Mouse (Mus musculus) cortical plate, adult 2 months (tissue): ENCODE data around the gene Fzd7. TPM values are rescaled to one million over a fixed set of nuclear protein-coding genes. Genes with fewer than 3 reads are reported as not detected.
A peak's percentile ranks its signal among the peaks of the same experiment; 100 is the strongest.
"Not testable (repeated sequence)": the region's sequence is repeated elsewhere in the genome, so short reads cannot be mapped to it uniquely, and the experiment has no call there.

ENCODE experiments used
- H3K27ac ChIP-seq: fragments of 200-500 bp; 2 replicates; pipeline ENCODE4 v1.5.1; 2012; ENCODE audit warnings: low read length, control low read depth, inconsistent platforms; ENCODE audit not compliant: insufficient read depth
- H3K4me1 ChIP-seq: fragments of 200-500 bp; 2 replicates; pipeline ENCODE4 v1.6.1; 2011; ENCODE audit warnings: low read length; ENCODE audit not compliant: control insufficient read depth, insufficient read depth
- H3K4me3 ChIP-seq: fragments of 200-500 bp; 2 replicates; pipeline ENCODE4 v1.5.1; 2011; ENCODE audit warnings: mild to moderate bottlenecking, low read length, control low read depth; ENCODE audit not compliant: insufficient read depth
- CTCF ChIP-seq: fragments of 200-500 bp; IDR thresholded peaks from 2 replicates; pipeline ENCODE4 v1.5.1; 2011; ENCODE audit warnings: mild to moderate bottlenecking, control low read depth, low read length; ENCODE audit not compliant: insufficient read depth; ENCODE audit errors: extremely low read depth
- POLR2A ChIP-seq: fragments of 200-500 bp; IDR thresholded peaks from 2 replicates; pipeline ENCODE4 v1.6.1; 2011; ENCODE audit warnings: mild to moderate bottlenecking, low read length, control low read depth; ENCODE audit not compliant: insufficient read depth; ENCODE audit errors: extremely low read depth
- polyA plus RNA-seq: library from polyadenylated mRNA; depleted of rRNA; stranded (reverse); fragments of >200 nt; gene quantifications from 2 replicates; pipeline ENCODE4 v1.2.3, GENCODE M21; 2012; rRNA removed

The Fzd7 gene
- polyA plus RNA-seq, result 3.2 and 3.3 TPM in 2 replicates

DNA sequence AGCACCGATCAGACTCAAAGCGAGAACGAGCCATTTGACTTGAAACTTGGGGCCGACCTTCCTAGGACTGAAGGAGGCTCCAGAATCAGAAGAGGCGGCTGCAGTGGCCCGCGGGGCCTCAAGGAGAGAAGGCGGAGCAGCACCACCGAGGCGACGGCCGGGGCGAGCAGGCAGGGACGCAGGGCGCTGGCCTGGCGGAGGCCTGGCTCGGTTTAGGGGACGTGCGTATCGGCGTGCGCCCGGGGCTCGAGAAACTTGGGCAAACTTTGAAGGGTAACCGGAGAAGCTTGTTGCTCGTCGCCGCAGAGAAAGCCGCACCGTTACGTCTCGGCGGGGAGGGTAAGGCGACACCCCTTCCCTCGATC, at the start of gene Fzd7:
Gene Fzd7 (plus strand): TSS at position 94 of the 365 bp plus-strand sequence.
- H3K4me1 ChIP-seq, result no peaks in the 10 kb centered on the region; the same call in 1 of the 2 replicates
- TF ChIP-seq CTCF, result no peak
- no peak for TF ChIP-seq POLR2A

DNA sequence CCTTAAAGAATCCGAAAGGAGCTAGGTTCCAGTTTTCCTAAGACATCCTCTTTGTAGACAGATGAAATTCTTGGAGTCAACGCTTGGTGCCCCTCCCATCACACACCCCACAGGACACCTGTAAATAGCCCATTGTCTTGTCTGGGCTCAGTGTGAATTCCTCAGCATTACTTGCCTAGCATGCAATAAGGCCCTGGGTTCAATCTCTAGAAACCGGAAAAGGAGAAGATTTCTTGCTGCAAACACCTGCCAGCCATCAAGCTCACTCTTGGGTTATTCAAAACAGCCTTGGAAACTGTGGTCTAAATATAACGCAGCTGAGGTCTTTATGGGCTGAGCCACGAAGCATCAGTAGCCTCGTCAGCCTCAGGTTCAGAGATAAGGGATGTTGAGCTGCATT, 48.9 kb upstream of the Fzd7 start:
- TF ChIP-seq CTCF (no peak), POLR2A (no peak)
- no peak overlapping the region for H3K27ac ChIP-seq
- no peak overlapping the region for H3K4me3 ChIP-seq
- no peaks in the 10 kb centered on the region for H3K4me1 ChIP-seq

More for the DNA sequence above, at the start of gene Fzd7:
- Histone ChIP-seq H3K4me3 (peak within 1 kb of the TSS; percentile 32), H3K27ac (peak within 1 kb of the TSS; percentile 76; the same call in 1 of the 2 replicates)

DNA sequence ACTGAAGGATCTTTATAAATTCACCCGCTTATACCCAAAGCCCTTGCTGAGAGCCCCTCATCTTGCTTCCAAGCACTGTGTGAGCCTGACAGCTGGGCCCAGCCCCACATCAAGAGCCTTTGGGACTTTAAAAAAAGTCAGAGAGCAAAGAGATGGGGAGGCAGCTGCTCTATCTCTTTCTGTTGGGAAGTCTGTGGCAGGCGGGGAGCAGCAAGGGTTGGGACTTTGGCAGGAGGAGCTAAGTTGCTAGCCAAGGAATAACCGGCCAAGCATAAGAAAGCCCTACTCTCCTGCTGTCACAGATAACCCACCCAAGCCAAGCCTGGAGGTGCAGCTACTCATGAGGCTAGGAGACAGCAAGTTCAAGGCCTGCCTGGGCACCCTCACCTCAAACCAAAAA, 48.2 kb upstream of the Fzd7 start:
- Histone ChIP-seq H3K4me1 (no peaks in the 10 kb centered on the region), H3K4me3 (no peak overlapping the region), H3K27ac (no peak overlapping the region)
- TF ChIP-seq CTCF (no peak), POLR2A (no peak)

DNA sequence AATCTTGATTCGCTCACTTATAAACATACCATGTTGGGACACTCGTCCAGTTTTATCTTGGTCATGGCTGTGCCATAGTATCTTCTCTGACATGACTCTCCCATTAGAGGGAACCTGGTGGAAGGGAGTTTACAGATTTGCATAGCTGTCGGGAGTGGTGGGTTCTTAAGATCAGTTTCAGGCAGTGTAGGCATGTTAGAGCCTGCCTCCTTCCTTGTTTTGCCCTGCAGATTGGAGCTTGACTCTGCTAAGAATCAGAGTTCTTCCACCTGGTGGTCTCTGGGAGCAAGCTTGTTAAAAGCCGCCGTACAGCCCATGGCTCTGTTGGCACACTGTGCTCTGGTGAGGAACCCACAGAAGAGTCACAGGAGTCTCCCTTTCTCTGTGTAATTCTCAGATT, 47.0 kb upstream of the Fzd7 start:
- Histone ChIP-seq H3K4me1 (no peaks in the 10 kb centered on the region), H3K4me3 (no peak overlapping the region), H3K27ac (no peak overlapping the region)
- no peak for TF ChIP-seq POLR2A
- TF ChIP-seq CTCF, result no peak

DNA sequence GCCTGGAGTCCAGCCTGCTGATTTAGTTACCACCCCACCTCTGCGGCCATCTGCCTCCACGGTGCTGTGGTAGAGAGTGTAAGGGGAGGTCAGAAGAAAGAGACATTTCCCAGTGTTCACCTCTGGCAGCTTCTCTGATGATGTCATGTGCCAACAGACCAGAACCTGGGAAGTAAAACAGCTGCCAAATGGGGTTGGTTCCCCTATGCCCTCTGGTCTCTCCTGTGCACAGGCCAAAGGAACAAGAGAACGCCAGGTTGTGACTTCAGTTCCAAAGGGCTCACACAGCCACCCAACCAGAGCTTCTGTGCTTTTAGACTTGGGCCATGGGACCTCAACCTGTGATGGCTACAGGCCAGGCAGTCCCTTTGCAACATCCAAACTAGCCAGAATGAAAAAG, 45.9 kb upstream of the Fzd7 start:
- Histone ChIP-seq H3K4me3 (no peak overlapping the region), H3K4me1 (no peaks in the 10 kb centered on the region), H3K27ac (no peak overlapping the region)
- TF ChIP-seq POLR2A (no peak), CTCF (no peak)

DNA sequence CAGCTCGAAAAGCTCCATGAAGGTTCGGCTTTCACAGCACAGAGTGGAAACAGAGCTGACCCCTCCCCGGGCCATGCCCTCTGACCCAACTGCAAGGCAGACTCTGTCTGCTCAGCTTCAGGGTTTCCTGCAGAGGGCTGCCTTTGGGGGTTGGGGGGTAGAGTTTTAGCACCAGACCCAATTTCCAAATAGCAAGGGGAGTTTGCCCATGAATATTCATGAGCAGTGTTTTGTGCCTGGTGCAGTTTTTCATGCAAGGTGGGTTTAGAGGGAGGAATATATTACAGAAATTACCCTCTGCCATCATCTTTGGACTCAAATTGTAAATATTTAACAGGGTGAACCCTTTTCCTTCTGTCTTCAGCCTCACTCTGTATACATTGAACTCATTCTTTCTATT, 44.3 kb upstream of the Fzd7 start:
- H3K4me3 ChIP-seq, result no peak overlapping the region
- no peak overlapping the region for H3K27ac ChIP-seq
- TF ChIP-seq CTCF, result no peak
- H3K4me1 ChIP-seq, result no peaks in the 10 kb centered on the region

DNA sequence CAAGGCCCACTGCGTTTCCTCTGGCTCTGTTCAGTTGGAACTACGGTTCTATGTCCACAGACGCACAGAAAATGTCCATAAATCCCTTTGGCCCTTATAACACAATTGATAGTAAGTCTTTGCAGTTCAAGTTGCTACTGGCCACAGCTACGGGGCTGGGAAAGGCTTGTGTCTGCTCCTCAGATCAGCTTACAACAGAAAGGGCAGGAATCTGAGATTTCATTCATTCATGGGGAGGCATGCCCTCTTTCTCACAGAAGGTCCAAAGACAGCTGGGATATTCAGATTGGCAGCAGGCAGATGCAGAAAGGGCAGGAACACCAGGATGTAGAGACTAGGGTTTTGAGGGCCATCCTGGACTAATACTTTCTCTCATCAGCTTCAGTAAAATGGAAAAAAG, 43.9 kb upstream of the Fzd7 start:
- Histone ChIP-seq H3K4me3 (no peak overlapping the region), H3K27ac (no peak overlapping the region), H3K4me1 (no peaks in the 10 kb centered on the region)
- TF ChIP-seq CTCF, result no peak
- TF ChIP-seq POLR2A, result no peak

DNA sequence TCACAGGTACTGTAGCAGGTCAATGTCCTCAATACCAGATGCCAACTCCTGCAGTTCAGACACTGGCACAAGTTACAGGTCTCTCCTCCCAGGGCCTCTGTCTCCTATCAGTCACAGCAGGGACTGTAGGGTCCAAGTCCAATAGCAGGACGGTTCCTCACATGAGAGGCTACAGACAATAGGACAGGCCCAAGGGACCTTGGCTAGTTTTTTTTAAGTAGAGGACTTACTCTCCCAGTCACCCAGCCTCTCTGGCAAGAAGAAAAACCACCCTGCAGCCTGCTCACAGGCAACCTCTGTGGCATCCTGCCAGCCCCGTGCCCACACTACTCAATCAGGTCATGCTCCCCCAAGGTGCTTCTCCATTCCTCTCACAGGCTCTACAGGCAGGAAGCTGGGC, 43.0 kb upstream of the Fzd7 start:
- TF ChIP-seq POLR2A (no peak), CTCF (no peak)
- Histone ChIP-seq H3K4me1 (no peaks in the 10 kb centered on the region), H3K4me3 (no peak overlapping the region), H3K27ac (no peak overlapping the region)

DNA sequence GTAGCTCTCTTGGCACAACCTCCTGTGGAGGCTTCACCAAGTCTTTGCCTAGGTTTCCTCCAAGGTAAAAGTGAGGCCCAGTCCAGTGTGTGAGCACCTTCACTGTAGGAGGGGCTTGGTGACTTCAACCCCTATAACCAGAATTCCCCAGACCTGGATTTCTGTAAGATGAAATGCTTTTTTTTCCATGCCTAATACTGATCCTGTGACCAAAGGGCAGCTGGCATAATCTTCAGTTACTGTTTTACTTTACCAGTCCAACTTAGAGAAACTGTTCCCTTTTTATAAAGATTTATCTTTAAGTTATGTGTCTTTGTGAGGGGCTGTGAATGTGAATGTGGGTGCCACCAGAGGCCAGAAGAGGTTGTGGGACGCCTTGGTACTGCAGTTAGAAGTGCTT, 42.3 kb upstream of the Fzd7 start:
- Histone ChIP-seq H3K4me3 (no peak overlapping the region), H3K27ac (no peak overlapping the region), H3K4me1 (no peaks in the 10 kb centered on the region)
- TF ChIP-seq CTCF, result no peak
- no peak for TF ChIP-seq POLR2A

DNA sequence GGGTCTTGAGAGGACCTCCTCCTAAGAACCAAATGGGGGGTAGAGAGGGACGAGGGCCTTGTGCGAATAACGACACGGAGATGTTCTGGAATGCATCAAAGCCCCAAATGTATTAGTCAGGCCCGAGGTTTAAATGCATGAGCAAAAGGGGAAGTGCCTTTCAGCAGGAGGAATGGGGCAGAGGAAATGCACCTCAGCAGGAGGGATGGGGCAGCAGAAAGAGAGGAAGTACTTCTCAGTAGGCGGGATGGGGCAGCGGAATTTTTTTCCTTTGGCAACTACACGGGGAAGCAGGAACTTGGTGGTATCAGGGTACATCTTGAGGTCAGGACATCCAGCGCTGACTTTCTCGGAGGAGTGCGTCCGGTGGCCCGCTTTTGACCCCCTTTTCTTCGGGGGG, 39.5 kb upstream of the Fzd7 start:
- H3K4me1 ChIP-seq, H3K27ac ChIP-seq, H3K4me3 ChIP-seq: not testable (repeated sequence)

DNA sequence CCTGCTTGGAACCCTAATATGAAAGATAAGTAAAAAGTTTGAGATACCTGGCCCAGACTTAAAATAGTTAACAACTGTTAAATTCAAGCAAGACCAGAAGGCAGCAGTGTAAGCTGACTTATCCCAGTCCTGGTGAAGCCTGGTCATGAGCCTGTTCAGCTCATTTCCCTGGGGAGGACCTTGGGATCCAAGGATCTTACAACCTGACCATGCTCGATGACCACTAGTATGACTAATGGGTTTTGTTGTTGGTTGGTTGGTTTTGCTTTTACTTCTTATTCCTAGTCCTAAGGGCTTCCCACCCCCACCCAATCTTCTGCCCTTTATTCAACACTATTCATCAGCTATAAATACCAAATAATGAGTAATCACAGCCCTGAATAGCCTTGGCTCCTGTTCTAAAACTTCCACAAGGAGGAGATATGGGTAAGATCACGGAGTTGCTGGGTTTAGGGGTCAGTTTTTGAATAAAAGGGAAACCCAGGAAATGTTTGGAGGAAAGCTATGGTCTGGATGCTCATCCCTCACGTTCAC, 38.0 kb upstream of the Fzd7 start:
- TF ChIP-seq CTCF, result no peak
- no peak for TF ChIP-seq POLR2A
- no peaks in the 10 kb centered on the region for H3K4me1 ChIP-seq
- H3K4me3 ChIP-seq, result no peak overlapping the region
- H3K27ac ChIP-seq, result no peak overlapping the region
